Mouse (Mus musculus): ENCODE measurements around the gene Eef2. TPM values are rescaled to one million over a fixed set of nuclear protein-coding genes. Genes with fewer than 3 reads are reported as not detected.

Gene Eef2
- polyA plus RNA-seq (2014; fragmentation: Nextera tagmentation; extraction: Ambion mirVana): 465 and 473 TPM in 2 replicates

DNA sequence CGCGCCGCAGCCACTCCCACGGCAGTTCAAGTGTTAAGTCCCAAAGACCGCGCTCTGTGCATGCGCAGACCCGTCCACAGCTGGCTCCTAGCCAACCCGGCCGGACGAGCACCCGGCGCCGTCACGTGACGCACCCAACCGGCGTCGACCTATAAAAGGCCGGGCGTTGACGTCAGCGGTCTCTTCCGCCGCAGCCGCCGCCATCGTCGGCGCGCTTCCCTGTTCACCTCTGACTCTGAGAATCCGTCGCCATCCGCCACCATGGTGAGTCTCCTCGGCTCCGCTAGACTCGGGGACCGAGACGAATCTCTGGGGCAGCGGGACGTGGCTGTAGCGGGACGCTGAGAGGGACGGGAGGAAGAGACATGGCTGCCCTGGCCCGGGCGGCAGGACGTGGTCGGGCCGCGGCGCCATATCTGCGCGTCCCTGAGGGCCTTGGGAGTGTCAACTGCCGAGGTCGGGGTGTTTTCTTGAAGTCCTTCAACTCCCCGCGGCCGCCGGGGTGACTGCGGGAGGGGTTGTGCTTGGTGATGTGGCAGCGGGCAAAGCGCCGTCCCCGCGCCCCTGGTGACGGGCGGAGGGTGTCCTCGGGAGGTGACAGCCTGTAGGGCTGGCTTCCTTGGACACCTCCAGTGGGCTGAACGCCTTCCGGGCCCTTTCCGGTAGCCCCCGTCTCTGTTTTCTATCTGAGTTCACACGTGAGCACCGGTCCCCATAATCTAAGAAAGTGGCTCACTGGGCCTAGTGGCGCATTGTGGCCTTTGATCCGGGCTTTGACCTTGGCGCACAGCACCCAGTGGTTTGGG is at the start of gene Eef2:
Gene Eef2 (plus strand): TSS at position 166 of the 806 bp plus-strand sequence.
- ATAC-seq (ENCODE audit: low FRiP score, low TSS enrichment): peak; percentile 82
- peaks cover 45% of the 10 kb centered on the region for H3K36me3 ChIP-seq (ENCODE audit: control insufficient read depth, insufficient read depth, low read length)
- no peaks in the 10 kb centered on the region for H3K9me3 ChIP-seq (ENCODE audit: control insufficient read depth, low read length)
- H3K4me1 ChIP-seq (ENCODE audit: control insufficient read depth, insufficient read depth, low read length): peaks cover 38% of the 10 kb centered on the region
- H3K4me2 ChIP-seq (replicated peaks; ENCODE audit: low read depth, low read length): peak within 1 kb of the TSS; percentile 83
- peak within 1 kb of the TSS; percentile 99 for H3K9ac ChIP-seq (ENCODE audit: low read depth, low read length)
- peak within 1 kb of the TSS; percentile 100 for H3K4me3 ChIP-seq (ENCODE audit: low read length)
- no peaks in the 10 kb centered on the region for H3K27me3 ChIP-seq (ENCODE audit: control insufficient read depth, insufficient read depth, low read length)
- H3K27ac ChIP-seq (ENCODE audit: low read depth, low read length): peak within 1 kb of the TSS; percentile 92
- WGBS: under 1% methylated on average over 77 of the region's 77 CpGs

DNA sequence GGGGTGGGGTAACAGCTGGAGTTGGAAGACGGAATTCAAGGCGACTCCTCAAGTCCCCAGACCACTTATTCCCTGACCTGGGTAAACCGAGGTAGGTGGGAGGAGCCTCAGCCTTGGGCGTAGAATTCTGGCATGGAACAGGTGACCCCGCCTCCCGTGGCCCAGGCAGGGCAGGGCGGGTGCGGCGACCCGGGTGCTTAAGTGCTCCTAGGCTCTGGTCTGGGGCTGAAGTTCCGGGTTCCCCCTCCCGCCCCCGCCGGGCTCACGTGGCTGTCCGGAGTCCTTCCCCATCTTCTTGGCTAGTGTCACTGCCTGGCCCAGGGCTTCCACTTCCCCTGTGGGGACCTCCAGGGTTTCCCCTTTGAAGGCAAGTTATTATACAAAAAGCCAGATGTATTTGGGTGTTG is 42.2 kb upstream of the Eef2 start:
- no peaks in the 10 kb centered on the region for H3K36me3 ChIP-seq (ENCODE audit: control insufficient read depth, insufficient read depth, low read length)
- WGBS: 2% methylated on average over 16 of the region's 16 CpGs
- peaks cover 24% of the 10 kb centered on the region for H3K4me1 ChIP-seq (ENCODE audit: control insufficient read depth, insufficient read depth, low read length)
- H3K9ac ChIP-seq (ENCODE audit: low read depth, low read length): no peak overlapping the region
- no peak for ATAC-seq (ENCODE audit: low FRiP score, low TSS enrichment)
- no peak overlapping the region for H3K27ac ChIP-seq (ENCODE audit: low read depth, low read length)
- peak overlapping the region; percentile 11; the same call in 1 of the 2 replicates for H3K4me3 ChIP-seq (ENCODE audit: low read length)
- H3K27me3 ChIP-seq (ENCODE audit: control insufficient read depth, insufficient read depth, low read length): peaks cover 3% of the 10 kb centered on the region; the same call in 1 of the 2 replicates
- no peak overlapping the region; the same call in 1 of the 2 replicates for H3K4me2 ChIP-seq (replicated peaks; ENCODE audit: low read depth, low read length)
- H3K9me3 ChIP-seq (ENCODE audit: control insufficient read depth, low read length): no peaks in the 10 kb centered on the region

DNA sequence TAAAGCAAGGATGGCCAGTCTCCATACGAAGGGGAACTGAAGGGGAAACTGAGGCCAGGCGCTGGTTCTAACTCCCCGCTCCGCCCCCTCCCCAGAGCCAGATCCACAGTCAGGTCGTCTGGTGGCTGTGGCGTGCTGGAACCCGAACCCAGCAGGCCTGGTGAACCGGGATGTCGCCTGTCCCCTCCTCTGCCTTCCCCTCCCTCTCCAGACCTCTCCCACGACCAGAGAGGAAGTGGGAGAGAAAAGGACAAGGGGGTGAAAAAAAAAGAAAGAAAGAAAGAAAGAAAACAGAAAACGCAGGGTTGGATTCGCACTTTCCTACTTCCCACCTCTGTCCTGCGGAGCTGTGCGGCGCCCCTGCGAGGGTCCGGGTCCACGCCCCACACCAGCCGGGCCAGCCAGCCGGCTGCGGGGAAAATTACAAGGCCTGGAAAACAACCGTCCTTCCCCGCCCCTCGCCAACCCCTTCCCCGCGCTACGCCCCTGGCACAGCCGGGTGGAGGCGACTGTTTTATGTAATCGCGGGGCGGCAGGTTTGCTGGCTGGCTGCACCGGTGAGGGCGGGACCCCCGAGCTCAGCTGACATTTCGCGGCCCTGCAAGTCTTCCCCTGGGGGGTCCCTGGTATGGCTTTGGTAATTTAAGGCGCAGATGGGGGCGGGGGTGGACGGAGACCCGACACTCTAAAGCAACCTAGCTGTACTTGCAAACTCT is 41.3 kb upstream of the Eef2 start, which contains the start of gene Zbtb7a:
Gene Zbtb7a (plus strand): TSS at position 255 of the 716 bp plus-strand sequence.
- peaks cover 3% of the 10 kb centered on the region; the same call in 1 of the 2 replicates for H3K27me3 ChIP-seq (ENCODE audit: control insufficient read depth, insufficient read depth, low read length)
- no peaks in the 10 kb centered on the region for H3K36me3 ChIP-seq (ENCODE audit: control insufficient read depth, insufficient read depth, low read length)
- H3K9me3 ChIP-seq (ENCODE audit: control insufficient read depth, low read length): no peaks in the 10 kb centered on the region
- peak within 1 kb of the TSS; percentile 100 for H3K4me2 ChIP-seq (replicated peaks; ENCODE audit: low read depth, low read length)
- H3K4me1 ChIP-seq (ENCODE audit: control insufficient read depth, insufficient read depth, low read length): peaks cover 33% of the 10 kb centered on the region
- peak within 1 kb of the TSS; percentile 97 for H3K9ac ChIP-seq (ENCODE audit: low read depth, low read length)
- H3K27ac ChIP-seq (ENCODE audit: low read depth, low read length): peak within 1 kb of the TSS; percentile 99; the same call in 1 of the 2 replicates
- no peak for ATAC-seq (ENCODE audit: low FRiP score, low TSS enrichment)
- H3K4me3 ChIP-seq (ENCODE audit: low read length): peak within 1 kb of the TSS; percentile 90
- WGBS: 1% methylated on average over 41 of the region's 41 CpGs

DNA sequence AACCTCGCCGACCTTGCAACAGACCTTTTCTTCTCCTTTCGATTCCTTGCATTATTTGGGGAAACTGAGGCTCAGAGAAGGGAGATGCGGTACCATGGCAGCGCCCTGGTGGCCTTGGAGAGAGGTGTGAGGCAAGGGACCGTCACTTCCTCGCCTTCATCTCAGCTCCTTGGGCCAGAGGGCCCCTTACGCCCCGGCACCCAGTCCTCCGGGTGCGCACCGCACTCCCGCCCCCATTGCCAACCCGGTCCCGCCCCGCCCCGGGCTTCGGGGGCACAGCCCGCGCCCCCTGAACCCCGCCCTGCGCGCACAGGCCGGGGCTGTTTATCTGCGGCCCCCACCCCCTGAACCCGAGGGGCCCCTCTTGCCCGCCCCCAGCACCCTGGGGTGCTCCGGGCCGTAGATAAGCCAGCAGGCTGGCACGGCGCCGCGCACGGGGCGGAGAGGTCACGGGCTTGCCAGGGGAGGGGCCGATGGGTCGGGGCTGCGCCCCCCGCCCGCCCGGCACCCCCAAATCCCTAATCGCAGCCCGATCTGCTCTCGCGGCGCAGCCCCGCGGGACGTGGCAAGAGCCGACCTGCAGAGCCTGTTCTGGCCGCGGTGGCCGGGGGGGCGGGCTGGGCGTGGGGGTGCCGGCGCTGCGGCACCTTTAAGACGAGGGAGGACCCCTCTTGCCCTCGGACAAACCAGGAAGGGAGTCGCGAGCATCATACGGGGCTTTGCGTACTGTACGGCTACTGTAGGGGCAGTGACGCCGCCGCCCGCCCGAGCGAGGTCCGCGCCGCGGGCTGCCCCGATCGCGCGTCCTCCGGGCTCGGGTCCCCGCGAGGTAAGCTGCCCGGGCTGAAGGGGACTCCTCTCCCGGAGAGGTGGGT is 40.4 kb upstream of the Eef2 start:
- Histone ChIP-seq H3K4me3 (ENCODE audit: low read length) (peak overlapping the region; percentile 90), H3K4me1 (ENCODE audit: control insufficient read depth, insufficient read depth, low read length) (peaks cover 43% of the 10 kb centered on the region), H3K27ac (ENCODE audit: low read depth, low read length) (peak overlapping the region; percentile 99), H3K9me3 (ENCODE audit: control insufficient read depth, low read length) (no peaks in the 10 kb centered on the region), H3K9ac (ENCODE audit: low read depth, low read length) (peak overlapping the region; percentile 97), H3K36me3 (ENCODE audit: control insufficient read depth, insufficient read depth, low read length) (no peaks in the 10 kb centered on the region), H3K4me2 (replicated peaks; ENCODE audit: low read depth, low read length) (peak overlapping the region; percentile 100), H3K27me3 (ENCODE audit: control insufficient read depth, insufficient read depth, low read length) (peaks cover 3% of the 10 kb centered on the region; the same call in 1 of the 2 replicates)
- WGBS: under 1% methylated on average over 61 of the region's 86 CpGs
- ATAC-seq (ENCODE audit: low FRiP score, low TSS enrichment): peak; percentile 18; the same call in 1 of the 2 replicates

DNA sequence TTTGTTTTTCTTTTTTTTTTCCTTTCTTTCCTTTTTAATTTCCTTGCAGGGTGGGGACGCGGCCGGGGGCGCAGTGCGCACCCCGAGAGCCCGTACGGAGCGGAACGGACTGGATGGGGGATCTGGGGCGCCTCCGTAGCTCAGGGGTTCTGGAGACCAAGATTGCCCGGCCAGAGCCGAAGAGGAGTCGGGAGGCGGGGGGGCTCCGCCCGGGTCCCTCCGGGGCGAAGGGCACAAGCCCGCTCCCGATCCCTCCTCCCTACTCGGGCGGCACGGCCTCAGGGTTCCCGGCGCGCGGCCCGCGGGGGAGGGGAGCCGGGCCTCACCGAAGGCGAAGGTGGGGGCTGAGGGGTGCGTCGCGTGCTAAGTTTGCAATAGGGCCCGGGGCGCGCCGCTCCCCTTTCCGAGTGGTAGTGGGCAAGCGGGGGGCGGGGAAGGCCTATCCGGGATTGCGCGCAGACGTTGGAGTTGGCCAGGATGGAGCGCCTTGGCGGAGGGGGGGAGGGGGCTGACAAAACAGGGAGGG is 39.7 kb upstream of the Eef2 start:
- H3K4me1 ChIP-seq (ENCODE audit: control insufficient read depth, insufficient read depth, low read length): peaks cover 45% of the 10 kb centered on the region
- peaks cover 3% of the 10 kb centered on the region; the same call in 1 of the 2 replicates for H3K27me3 ChIP-seq (ENCODE audit: control insufficient read depth, insufficient read depth, low read length)
- peak; percentile 47 for ATAC-seq (ENCODE audit: low FRiP score, low TSS enrichment)
- WGBS: under 1% methylated on average over 39 of the region's 50 CpGs
- peak overlapping the region; percentile 99 for H3K27ac ChIP-seq (ENCODE audit: low read depth, low read length)
- H3K36me3 ChIP-seq (ENCODE audit: control insufficient read depth, insufficient read depth, low read length): no peaks in the 10 kb centered on the region; the same call in 1 of the 2 replicates
- H3K9me3 ChIP-seq (ENCODE audit: control insufficient read depth, low read length): no peaks in the 10 kb centered on the region
- peak overlapping the region; percentile 90 for H3K4me3 ChIP-seq (ENCODE audit: low read length)
- H3K4me2 ChIP-seq (replicated peaks; ENCODE audit: low read depth, low read length): peak overlapping the region; percentile 100
- H3K9ac ChIP-seq (ENCODE audit: low read depth, low read length): peak overlapping the region; percentile 97

DNA sequence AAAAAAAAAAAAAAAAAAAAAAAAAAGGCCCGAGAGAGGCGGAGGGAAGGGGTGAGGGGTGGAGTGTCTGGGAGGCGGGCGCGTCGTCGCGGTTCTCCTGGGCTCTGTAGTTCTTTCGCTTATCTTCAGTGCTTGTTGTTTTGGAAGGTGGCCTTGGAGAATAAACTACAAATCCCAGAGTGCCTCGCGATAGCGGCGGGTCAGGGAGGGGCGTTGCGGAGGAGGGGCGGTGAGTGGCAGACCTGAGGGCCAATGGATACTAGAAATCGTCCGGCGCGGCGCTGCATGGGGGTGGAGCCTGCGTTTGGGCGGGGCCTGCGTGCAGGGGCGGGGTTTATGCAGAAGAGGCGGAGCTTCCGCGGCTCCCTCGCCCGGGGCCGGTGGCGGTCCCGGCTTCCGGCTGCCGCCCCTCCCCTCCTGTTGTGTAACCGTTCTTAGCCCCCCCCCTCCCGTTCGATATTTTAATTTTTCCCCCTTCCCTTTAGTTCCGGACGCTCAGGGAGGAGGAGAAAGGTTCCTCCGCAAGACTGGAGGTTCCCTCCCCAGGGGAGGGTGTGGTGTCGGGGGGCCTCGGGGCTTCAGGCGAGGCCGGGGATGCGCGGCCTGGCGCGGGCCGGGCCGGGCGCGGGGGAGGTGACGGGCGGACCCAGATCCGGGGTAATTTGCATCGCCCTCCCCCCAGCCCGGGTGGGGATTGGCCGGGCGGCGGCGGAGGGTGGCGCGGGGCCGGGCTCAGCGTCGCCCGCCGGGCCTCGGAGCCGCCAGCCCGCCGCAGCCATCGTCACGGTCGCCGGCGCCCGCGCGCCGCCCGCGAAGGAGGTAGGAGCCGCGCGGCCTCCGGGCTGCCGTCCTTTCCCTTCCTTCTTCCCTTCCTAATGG is 38.9 kb upstream of the Eef2 start:
- Histone ChIP-seq H3K4me2 (replicated peaks; ENCODE audit: low read depth, low read length) (peak overlapping the region; percentile 89), H3K9ac (ENCODE audit: low read depth, low read length) (peak overlapping the region; percentile 97), H3K27ac (ENCODE audit: low read depth, low read length) (peak overlapping the region; percentile 99), H3K27me3 (ENCODE audit: control insufficient read depth, insufficient read depth, low read length) (peaks cover 3% of the 10 kb centered on the region; the same call in 1 of the 2 replicates), H3K36me3 (ENCODE audit: control insufficient read depth, insufficient read depth, low read length) (no peaks in the 10 kb centered on the region; the same call in 1 of the 2 replicates), H3K4me3 (ENCODE audit: low read length) (peak overlapping the region; percentile 90), H3K9me3 (ENCODE audit: control insufficient read depth, low read length) (no peaks in the 10 kb centered on the region), H3K4me1 (ENCODE audit: control insufficient read depth, insufficient read depth, low read length) (peaks cover 49% of the 10 kb centered on the region)
- ATAC-seq (ENCODE audit: low FRiP score, low TSS enrichment): peak; percentile 92
- under 1% methylated on average over 52 of the region's 89 CpGs for WGBS

DNA sequence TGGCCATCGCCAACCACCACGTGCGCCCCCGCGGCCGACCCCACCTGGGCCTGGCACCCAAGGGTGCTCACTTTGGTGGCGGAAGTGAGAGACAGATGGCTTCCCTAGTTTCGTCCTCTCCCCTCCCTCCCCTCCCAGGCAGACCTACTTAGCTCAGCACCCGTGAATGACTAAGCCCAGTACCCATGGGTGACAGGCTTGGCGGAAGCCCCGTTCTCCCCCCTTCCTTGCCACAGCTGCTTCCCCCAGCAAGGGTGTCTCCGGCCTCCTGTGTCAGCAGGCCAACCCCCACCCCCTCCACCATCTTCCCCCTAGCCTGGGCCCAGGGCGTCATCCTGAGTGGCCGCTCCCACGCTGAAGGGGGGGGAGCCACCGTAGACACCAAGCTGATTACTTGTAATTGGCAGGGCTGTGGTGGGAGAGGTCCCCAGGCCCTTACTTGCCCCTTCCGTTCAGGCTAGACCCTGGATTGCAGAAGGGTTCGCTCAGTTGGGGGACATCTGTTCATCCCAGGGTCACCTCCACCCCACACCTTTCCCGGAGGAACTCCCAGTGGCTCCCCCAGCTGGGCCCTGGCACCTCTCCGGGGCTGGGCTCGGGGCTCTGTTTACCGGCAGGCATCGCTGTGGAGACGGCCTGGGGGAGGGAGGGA is 38.2 kb upstream of the Eef2 start:
- H3K4me1 ChIP-seq (ENCODE audit: control insufficient read depth, insufficient read depth, low read length): peaks cover 49% of the 10 kb centered on the region

More for the DNA sequence above, 38.2 kb upstream of the Eef2 start:
- H3K4me2 ChIP-seq (replicated peaks; ENCODE audit: low read depth, low read length): peak overlapping the region; percentile 89
- H3K36me3 ChIP-seq (ENCODE audit: control insufficient read depth, insufficient read depth, low read length): peaks cover 2% of the 10 kb centered on the region
- peaks cover 3% of the 10 kb centered on the region; the same call in 1 of the 2 replicates for H3K27me3 ChIP-seq (ENCODE audit: control insufficient read depth, insufficient read depth, low read length)
- peak overlapping the region; percentile 78 for H3K9ac ChIP-seq (ENCODE audit: low read depth, low read length)
- no peak for ATAC-seq (ENCODE audit: low FRiP score, low TSS enrichment)
- peak overlapping the region; percentile 88 for H3K27ac ChIP-seq (ENCODE audit: low read depth, low read length)
- 1% methylated on average over 18 of the region's 24 CpGs for WGBS
- H3K4me3 ChIP-seq (ENCODE audit: low read length): peak overlapping the region; percentile 90
- no peaks in the 10 kb centered on the region for H3K9me3 ChIP-seq (ENCODE audit: control insufficient read depth, low read length)

Measured in kidney, embryonic 14.5 days (tissue).